Mouse (Mus musculus) embryonic fibroblast, embryonic 13.5 days (primary cell): ENCODE results near the gene H2afx.

Experiments
- CTCF ChIP-seq: IDR thresholded peaks from 2 replicates; pipeline ENCODE4 v1.5.1; 2011; ENCODE audit warnings: mild to moderate bottlenecking, control low read depth, low read length, moderate library complexity, borderline replicate concordance; ENCODE audit not compliant: insufficient read depth
- POLR2A ChIP-seq: IDR thresholded peaks from 2 replicates; pipeline ENCODE4 v1.6.1; 2011; ENCODE audit warnings: low read depth, mild to moderate bottlenecking, control low read depth, low read length, moderate library complexity

DNA sequence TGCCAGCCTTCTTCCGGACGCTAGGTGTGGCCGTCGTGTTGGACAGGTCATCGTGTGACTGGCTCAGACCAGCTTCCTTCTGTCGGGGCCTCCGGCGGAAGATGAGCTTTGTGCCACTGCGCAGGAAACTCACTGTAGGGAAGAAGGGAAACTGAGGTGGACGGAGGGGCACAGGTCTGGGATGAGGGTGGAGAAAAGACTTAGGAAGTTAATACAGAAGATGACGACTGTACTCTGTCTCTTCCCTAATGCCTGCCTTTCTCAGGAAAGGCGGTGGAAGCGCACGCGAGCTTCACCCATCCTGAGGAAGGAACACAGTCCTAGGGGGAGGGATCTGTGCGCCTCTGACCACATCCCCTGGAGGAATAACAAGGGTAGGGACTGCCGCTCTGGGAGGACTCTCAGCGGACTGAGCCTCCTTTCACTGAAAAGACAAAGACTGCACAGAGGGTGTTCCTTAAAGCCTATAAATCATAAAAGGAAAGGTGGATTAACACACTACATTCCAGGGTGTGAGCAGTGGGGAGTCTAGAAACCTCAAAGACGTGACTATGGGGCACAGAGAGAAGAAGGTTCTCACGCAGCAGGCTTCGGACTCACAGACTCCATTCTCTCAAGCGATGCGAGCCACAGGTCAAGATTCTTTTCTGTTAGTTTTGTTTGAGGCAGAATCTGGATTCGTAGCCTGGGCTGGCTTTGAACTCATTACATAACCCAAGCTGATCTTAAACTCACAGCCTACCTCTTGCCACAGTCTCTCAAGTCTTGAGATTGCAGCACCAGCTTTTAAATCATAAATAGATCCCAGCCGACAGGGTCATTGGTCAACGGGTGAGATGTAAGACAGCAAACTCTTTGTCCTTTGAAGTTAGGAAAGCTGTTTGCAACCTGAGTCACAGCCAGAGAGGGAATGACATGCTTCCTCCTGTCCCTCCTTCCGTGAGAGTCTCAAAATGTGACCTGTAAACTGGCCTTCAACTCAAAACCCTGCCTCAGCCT is 23.1 kb upstream of the H2afx start:
- no peak for TF ChIP-seq CTCF
- no peak for TF ChIP-seq POLR2A
